Mouse (Mus musculus) right cerebral cortex, postnatal 14 days (tissue): ENCODE measurements at regions not wholly inside any gene's neighbourhood (a gene's known extent, or its start where the extent isn't known, plus 50 kb on each side); places are given as distances from the start of the nearest gene placed in this dataset.
"Not testable (repeated sequence)": the region's sequence is repeated elsewhere in the genome, so short reads cannot be mapped to it uniquely, and the experiment has no call there.

Experiments
- DNase-seq: peaks from one replicate; pipeline ENCODE4 v3.0.0; 2022

GRCm38 (mm10) chr16:12703818-12704590 lies 405.5 kb upstream of the Ercc4 start:
- DNase-seq: no peak

GRCm38 (mm10) chr16:12706907-12707306 lies 402.6 kb upstream of the Ercc4 start:
- no peak for DNase-seq

GRCm38 (mm10) chr16:12721368-12721767 lies 388.1 kb upstream of the Ercc4 start:
- not testable (repeated sequence) for DNase-seq

- DNase-seq: no peak
Measured at GRCm38 (mm10) chr16:12726043-12726442, 383.4 kb upstream of the Ercc4 start.

- DNase-seq: not testable (repeated sequence)
Measured at GRCm38 (mm10) chr16:12730167-12730730, 379.2 kb upstream of the Ercc4 start.

GRCm38 (mm10) chr16:12731588-12731987 lies 377.9 kb upstream of the Ercc4 start:
- DNase-seq: no peak

GRCm38 (mm10) chr16:12742472-12742871 lies 367.0 kb upstream of the Ercc4 start:
- no peak for DNase-seq

- no peak for DNase-seq
Measured at GRCm38 (mm10) chr16:12753181-12753580, 356.3 kb upstream of the Ercc4 start.

- no peak for DNase-seq
Measured at GRCm38 (mm10) chr16:12754361-12754760, 355.1 kb upstream of the Ercc4 start.

- no peak for DNase-seq
Measured at GRCm38 (mm10) chr16:12758594-12758993, 350.9 kb upstream of the Ercc4 start.

- DNase-seq: no peak
Measured at GRCm38 (mm10) chr16:12764166-12764565, 345.3 kb upstream of the Ercc4 start.

GRCm38 (mm10) chr16:12764608-12765007 lies 344.9 kb upstream of the Ercc4 start:
- no peak for DNase-seq

- no peak for DNase-seq
Measured at GRCm38 (mm10) chr16:12766846-12767245, 342.6 kb upstream of the Ercc4 start.

GRCm38 (mm10) chr16:12768161-12768895 lies 341.2 kb upstream of the Ercc4 start:
- no peak for DNase-seq

- DNase-seq: no peak
Measured at GRCm38 (mm10) chr16:12770482-12770881, 339.0 kb upstream of the Ercc4 start.

GRCm38 (mm10) chr16:12772535-12772934 lies 336.9 kb upstream of the Ercc4 start:
- DNase-seq: no peak

GRCm38 (mm10) chr16:12775876-12776275 lies 333.6 kb upstream of the Ercc4 start:
- no peak for DNase-seq

GRCm38 (mm10) chr16:12779079-12779478 lies 330.4 kb upstream of the Ercc4 start:
- DNase-seq: no peak

GRCm38 (mm10) chr16:12780635-12781034 lies 328.8 kb upstream of the Ercc4 start:
- no peak for DNase-seq

- no peak for DNase-seq
Measured at GRCm38 (mm10) chr16:12785828-12786227, 323.7 kb upstream of the Ercc4 start.

- no peak for DNase-seq
Measured at GRCm38 (mm10) chr16:12798523-12798922, 311.0 kb upstream of the Ercc4 start.

GRCm38 (mm10) chr16:12800181-12800580 lies 309.3 kb upstream of the Ercc4 start:
- DNase-seq: no peak

- no peak for DNase-seq
Measured at GRCm38 (mm10) chr16:12802651-12803050, 306.8 kb upstream of the Ercc4 start.

- no peak for DNase-seq
Measured at GRCm38 (mm10) chr16:12807351-12807871, 302.1 kb upstream of the Ercc4 start.
